Mouse (Mus musculus) myocyte (in vitro differentiated cells): ENCODE data around the gene Ubap1.

Experiments used
- CEBPB ChIP-seq: IDR thresholded peaks from 2 replicates; pipeline ENCODE4 v1.6.1; 2011; ENCODE audit warnings: mild to moderate bottlenecking, moderate library complexity; ENCODE audit not compliant: poor library complexity, insufficient read depth, severe bottlenecking
- E2F4 ChIP-seq: IDR thresholded peaks from one replicate; pipeline ENCODE4 v1.6.1; 2011; ENCODE audit warnings: mild to moderate bottlenecking, control low read depth, moderate library complexity; ENCODE audit not compliant: insufficient read depth
- MYOG ChIP-seq, 3 experiments: IDR thresholded peaks; one replicate each; pipeline ENCODE4 v1.6.1; 2011; ENCODE audit warnings: control low read depth in 2 of 3, low read depth in 2 of 3, mild to moderate bottlenecking in 2 of 3; ENCODE audit not compliant: insufficient read length in 2 of 3, control insufficient read depth in 1 of 3, insufficient read depth in 1 of 3
- POLR2A ChIP-seq: IDR thresholded peaks from one replicate; pipeline ENCODE4 v1.6.1; 2011; ENCODE audit warnings: low read depth, mild to moderate bottlenecking, control low read depth, moderate library complexity; ENCODE audit not compliant: insufficient read length
- REST ChIP-seq: IDR thresholded peaks from one replicate; pipeline ENCODE4 v1.6.1; 2011; ENCODE audit warnings: mild to moderate bottlenecking, control low read depth, moderate library complexity; ENCODE audit not compliant: insufficient read depth, insufficient read length
- TCF12 ChIP-seq: IDR thresholded peaks from one replicate; pipeline ENCODE4 v1.6.1; 2011; ENCODE audit warnings: mild to moderate bottlenecking, control low read depth; ENCODE audit not compliant: poor library complexity, insufficient read depth, severe bottlenecking
- TCF3 ChIP-seq: IDR thresholded peaks from one replicate; pipeline ENCODE4 v1.6.1; 2011; ENCODE audit warnings: low read depth, control low read depth; ENCODE audit not compliant: insufficient read length
- USF1 ChIP-seq: IDR thresholded peaks from one replicate; pipeline ENCODE4 v1.6.1; 2011; ENCODE audit warnings: low read depth, mild to moderate bottlenecking, control low read depth, moderate library complexity

DNA sequence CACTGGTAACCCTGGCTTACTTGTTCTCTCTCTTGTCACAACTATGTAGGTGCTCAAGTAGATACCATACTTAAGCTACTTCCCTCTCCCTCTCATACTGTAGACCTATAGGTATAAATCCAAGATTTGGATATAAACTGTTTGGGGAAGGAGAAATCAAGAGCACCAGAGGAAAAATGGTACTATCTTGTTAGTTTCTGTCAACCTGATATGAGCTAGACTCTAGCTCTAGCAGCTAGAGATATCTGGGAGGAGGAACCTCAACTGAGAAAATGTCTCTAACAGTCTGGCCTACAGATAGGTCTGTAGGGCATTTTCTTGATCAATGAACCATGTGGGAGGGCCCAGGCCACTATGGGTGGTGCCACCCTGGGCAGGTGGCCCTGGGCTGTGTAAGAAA lies 52.4 kb downstream of the Ubap1 start:
- no peak for TF ChIP-seq CEBPB
- no peak for TF ChIP-seq POLR2A
- no peak for TF ChIP-seq REST
- no peak for TF ChIP-seq MYOG (IDR thresholded peaks at IDR 0.05; ENCODE audit: control insufficient read depth in 1 of 3, insufficient read depth in 1 of 3, insufficient read length in 2 of 3, low read depth in 2 of 3)
- TF ChIP-seq USF1 = no peak
- TF ChIP-seq TCF3 = no peak
- no peak for TF ChIP-seq TCF12
- no peak for TF ChIP-seq E2F4
